In the genomic region with DNA sequence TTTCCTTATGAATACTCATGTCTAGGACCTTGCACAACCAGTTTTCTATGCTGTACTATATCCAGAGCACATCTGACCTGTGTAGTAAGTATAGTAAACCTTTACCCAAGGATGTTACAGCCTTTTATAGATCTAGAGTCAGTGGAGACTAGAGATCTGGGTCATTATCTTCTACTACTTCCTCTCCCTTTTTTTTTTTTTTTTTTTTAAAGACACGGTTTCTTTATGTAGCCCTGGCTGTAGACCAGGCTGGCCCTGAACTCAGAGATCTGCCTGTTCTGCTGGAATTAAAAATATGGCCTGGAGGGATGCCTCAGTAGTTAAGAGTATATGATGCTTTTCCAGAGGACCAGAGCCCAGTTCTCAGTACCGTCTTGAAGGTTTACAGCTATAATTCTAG, we compare ENCODE assay signal across 32 mouse cellular contexts.
"Had no signal": no experiment of that assay in that cellular context is flagged by ENCODE, and none has a peak within 500 bp of the region (broad histone marks: within the 10 kb centered on the region; RNA-seq: fewer than 3 reads in every experiment).

No protein-coding gene starts in this region.

- H3K4me3 ChIP-seq: limb, embryonic 10.5 days; limb, embryonic 12.5 days; limb, embryonic 13.5 days; limb, embryonic 15.5 days; liver, embryonic 12.5 days; liver, embryonic 13.5 days; liver, embryonic 15.5 days; lung, embryonic 15.5 days; megakaryocyte, embryonic 14.5 days; midbrain, embryonic 10.5 days; midbrain, embryonic 12.5 days; midbrain, embryonic 13.5 days; midbrain, embryonic 15.5 days; myocyte; neural tube, embryonic 12.5 days had no signal

- H3K4me2 ChIP-seq: limb, embryonic 12.5 days; limb, embryonic 13.5 days; limb, embryonic 15.5 days; liver, embryonic 11.5 days; liver, embryonic 12.5 days; liver, embryonic 13.5 days; liver, embryonic 15.5 days; lung, embryonic 14.5 days; lung, embryonic 15.5 days; midbrain, embryonic 11.5 days; midbrain, embryonic 12.5 days; midbrain, embryonic 13.5 days; midbrain, embryonic 15.5 days; neural tube, embryonic 12.5 days had no signal

- H3K4me1 ChIP-seq: limb, embryonic 10.5 days; limb, embryonic 12.5 days; limb, embryonic 13.5 days; limb, embryonic 15.5 days; liver, embryonic 12.5 days; liver, embryonic 15.5 days; lung, embryonic 15.5 days; midbrain, embryonic 10.5 days; midbrain, embryonic 12.5 days; midbrain, embryonic 13.5 days; midbrain, embryonic 15.5 days; neural tube, embryonic 12.5 days had no signal

- H3K27ac ChIP-seq: limb, embryonic 10.5 days; limb, embryonic 12.5 days; limb, embryonic 13.5 days; limb, embryonic 15.5 days; liver, embryonic 12.5 days; liver, embryonic 13.5 days; liver, embryonic 14.5 days; liver, embryonic 15.5 days; lung, embryonic 15.5 days; macrophage; midbrain, embryonic 10.5 days; midbrain, embryonic 12.5 days; midbrain, embryonic 13.5 days; midbrain, embryonic 15.5 days; neural tube, embryonic 12.5 days had no signal

- H3K9ac ChIP-seq: limb, embryonic 12.5 days; limb, embryonic 13.5 days; limb, embryonic 15.5 days; liver, embryonic 12.5 days; liver, embryonic 13.5 days; liver, embryonic 14.5 days; liver, embryonic 15.5 days; liver, postnatal 0 days; lung, embryonic 14.5 days; lung, embryonic 15.5 days; midbrain, embryonic 12.5 days; midbrain, embryonic 13.5 days; midbrain, embryonic 15.5 days; neural tube, embryonic 12.5 days had no signal

- DNase-seq: left cerebral cortex, postnatal 4 days; liver; liver, embryonic 13.5 days; liver, postnatal 0 days; lung, adult 18-20 months; lung, adult 2 months; lung, embryonic 14.5 days; lung, postnatal 10 days; lung, postnatal 14 days; lung, postnatal 36 days; lung, postnatal 4 days; midbrain, embryonic 14.5 days had no signal

- H3K9me3 ChIP-seq: limb, embryonic 10.5 days; limb, embryonic 12.5 days; limb, embryonic 13.5 days; limb, embryonic 15.5 days; liver, embryonic 12.5 days; liver, embryonic 13.5 days; liver, embryonic 15.5 days; lung, embryonic 15.5 days; megakaryocyte, embryonic 14.5 days; midbrain, embryonic 10.5 days; midbrain, embryonic 12.5 days; midbrain, embryonic 13.5 days; midbrain, embryonic 15.5 days; neural tube, embryonic 12.5 days had no signal

- ATAC-seq: liver, embryonic 12.5 days; liver, postnatal 0 days; lung, postnatal 0 days; midbrain, embryonic 13.5 days; midbrain, embryonic 15.5 days; midbrain, embryonic 16.5 days had no signal

- H3K36me3 ChIP-seq: limb, embryonic 10.5 days; limb, embryonic 12.5 days; limb, embryonic 13.5 days; limb, embryonic 15.5 days; liver, embryonic 12.5 days; liver, embryonic 13.5 days; liver, embryonic 15.5 days; lung, embryonic 15.5 days; midbrain, embryonic 10.5 days; midbrain, embryonic 12.5 days; midbrain, embryonic 13.5 days; midbrain, embryonic 15.5 days; neural tube, embryonic 12.5 days had no signal

- H3K27me3 ChIP-seq: limb, embryonic 12.5 days; limb, embryonic 13.5 days; limb, embryonic 15.5 days; liver, embryonic 12.5 days; liver, embryonic 13.5 days; liver, embryonic 15.5 days; lung, embryonic 15.5 days; megakaryocyte, embryonic 14.5 days; midbrain, embryonic 12.5 days; midbrain, embryonic 13.5 days; midbrain, embryonic 15.5 days; neural tube, embryonic 12.5 days had no signal
